Mouse (Mus musculus) lung, postnatal 0 days (tissue): ENCODE measurements around the gene Chic1. TPM values are rescaled to one million over a fixed set of nuclear protein-coding genes. Genes with fewer than 3 reads are reported as not detected.

Experiments used
- ATAC-seq: fragments of 200-750 bp; cut with Nextera tagmentation; 2 replicates; pipeline ENCODE4 v1.8.0; 2017; ENCODE audit warnings: moderate library complexity
- DNase-seq: peaks from one replicate; pipeline ENCODE4 v3.0.0-alpha.2; 2016; ENCODE audit warnings: low spot score
- H3K27ac ChIP-seq: fragments of 300-500 bp; sonication (generic); 2 replicates; pipeline ENCODE4 v1.5.1; 2014; ENCODE audit warnings: antibody characterized with exemption, mild to moderate bottlenecking, low read length, mixed read lengths
- H3K27me3 ChIP-seq: fragments of 300-500 bp; sonication (generic); replicated peaks from 2 replicates; pipeline ENCODE4 v1.6.1; 2014; ENCODE audit warnings: low read length, mixed read lengths; ENCODE audit not compliant: insufficient read depth
- H3K36me3 ChIP-seq: fragments of 300-500 bp; sonication (generic); 2 replicates; pipeline ENCODE4 v1.6.1; 2014; ENCODE audit warnings: low read length, mixed read lengths; ENCODE audit not compliant: insufficient read depth
- H3K4me1 ChIP-seq: fragments of 300-500 bp; sonication (generic); 2 replicates; pipeline ENCODE4 v1.6.1; 2014; ENCODE audit warnings: antibody characterized with exemption, low read depth, low read length, mixed read lengths; ENCODE audit not compliant: insufficient read depth
- H3K4me2 ChIP-seq: fragments of 300-500 bp; sonication (generic); replicated peaks from 2 replicates; pipeline ENCODE4 v1.6.1; 2014; ENCODE audit warnings: low read depth, mild to moderate bottlenecking, low read length, moderate library complexity, mixed read lengths
- H3K4me3 ChIP-seq: fragments of 300-500 bp; sonication (generic); 2 replicates; pipeline ENCODE4 v1.5.1; 2014; ENCODE audit warnings: low read depth, low read length
- H3K9ac ChIP-seq: fragments of 300-500 bp; sonication (generic); replicated peaks from 2 replicates; pipeline ENCODE4 v1.6.1; 2014; ENCODE audit warnings: low read depth, mild to moderate bottlenecking
- H3K9me3 ChIP-seq: fragments of 300-500 bp; sonication (generic); 2 replicates; pipeline ENCODE4 v1.6.1; 2016; ENCODE audit warnings: low read length, mixed read lengths
- CTCF ChIP-seq: IDR thresholded peaks from 2 replicates; pipeline ENCODE4 v1.5.1; 2016; ENCODE audit warnings: antibody characterized with exemption, mild to moderate bottlenecking
- EP300 ChIP-seq: IDR thresholded peaks from 2 replicates; pipeline ENCODE4 v1.6.1; 2016; ENCODE audit warnings: antibody characterized with exemption, mild to moderate bottlenecking, control low read depth
- WGBS: fragments of 180-500 bp; shearing (Covaris S2); extraction: QIAGEN DNeasy Blood & Tissue Kit; methylation state at CpG from one replicate; pipeline ENCODE4 v1.1.7; 2014; 5-methylcytosine and 5-hydroxymethylcytosine counted together
- polyA plus RNA-seq: library from polyadenylated mRNA; unstranded; fragments of >200 nt; fragmentation: Nextera tagmentation; extraction: Ambion mirVana; gene quantifications from 2 replicates; pipeline ENCODE4 v1.2.1, GENCODE M21; 2015

Gene Chic1
- 0.66 and 1.0 TPM in 2 replicates for polyA plus RNA-seq

GRCm38 (mm10) chrX:103356287-103356686, at the start of gene Chic1:
Gene Chic1 (plus strand): TSS chrX:103356476.
- WGBS, result 17% methylated on average over 33 of the region's 34 CpGs
- peak within 1 kb of the TSS; percentile 68 for H3K4me2 ChIP-seq
- no peak within 1 kb of the TSS for H3K9ac ChIP-seq
- no peaks in the 10 kb centered on the region for H3K9me3 ChIP-seq
- peaks cover 2% of the 10 kb centered on the region; the same call in 1 of the 2 replicates for H3K27me3 ChIP-seq
- H3K4me3 ChIP-seq, result peak within 1 kb of the TSS; percentile 53
- ATAC-seq, result peak; percentile 85
- no peak within 1 kb of the TSS for H3K27ac ChIP-seq
- TF ChIP-seq EP300 (no peak), CTCF (no peak)
- H3K36me3 ChIP-seq, result no peaks in the 10 kb centered on the region
- H3K4me1 ChIP-seq, result no peaks in the 10 kb centered on the region
- DNase-seq, result peak; percentile 71

GRCm38 (mm10) chrX:103308262-103308661, 48.0 kb upstream of the Chic1 start:
- DNase-seq (no peak), ATAC-seq (no peak)
- no peaks in the 10 kb centered on the region for H3K9me3 ChIP-seq
- H3K27me3 ChIP-seq, result 0 out of 2 replicates have a peak, but pooled peaks cover 7% of the 10 kb centered on the region
- H3K4me2 ChIP-seq, result no peak overlapping the region
- no peaks in the 10 kb centered on the region for H3K36me3 ChIP-seq
- H3K9ac ChIP-seq, result no peak overlapping the region
- 85% methylated on average over 1 of the region's 1 CpGs for WGBS
- H3K4me3 ChIP-seq, result no peak overlapping the region
- H3K4me1 ChIP-seq, result no peaks in the 10 kb centered on the region
- no peak for TF ChIP-seq CTCF
- no peak overlapping the region for H3K27ac ChIP-seq

- no peak for ATAC-seq
- WGBS, result 86% methylated on average over 3 of the region's 3 CpGs
Observed at GRCm38 (mm10) chrX:103311723-103312122, 44.6 kb upstream of the Chic1 start.

GRCm38 (mm10) chrX:103314146-103314545, 42.1 kb upstream of the Chic1 start:
- no peaks in the 10 kb centered on the region for H3K9me3 ChIP-seq
- no peak overlapping the region for H3K4me3 ChIP-seq
- H3K36me3 ChIP-seq, result no peaks in the 10 kb centered on the region
- no peak for ATAC-seq
- H3K4me1 ChIP-seq, result no peaks in the 10 kb centered on the region
- TF ChIP-seq EP300 (no peak), CTCF (no peak)
- H3K9ac ChIP-seq, result no peak overlapping the region
- peaks cover 7% of the 10 kb centered on the region; the same call in 1 of the 2 replicates for H3K27me3 ChIP-seq
- H3K27ac ChIP-seq, result no peak overlapping the region
- H3K4me2 ChIP-seq, result no peak overlapping the region
- 72% methylated on average over 6 of the region's 6 CpGs for WGBS
- no peak for DNase-seq

More at GRCm38 (mm10) chrX:103311723-103312122, 44.6 kb upstream of the Chic1 start:
- Histone ChIP-seq H3K4me1 (no peaks in the 10 kb centered on the region), H3K4me3 (no peak overlapping the region), H3K9me3 (no peaks in the 10 kb centered on the region), H3K27ac (no peak overlapping the region), H3K9ac (no peak overlapping the region), H3K36me3 (no peaks in the 10 kb centered on the region), H3K27me3 (0 out of 2 replicates have a peak, but pooled peaks cover 7% of the 10 kb centered on the region), H3K4me2 (no peak overlapping the region)
- no peak for DNase-seq
- no peak for TF ChIP-seq EP300
- TF ChIP-seq CTCF, result no peak

- no peak within 1 kb of the TSS for H3K9ac ChIP-seq
- H3K9me3 ChIP-seq, result no peaks in the 10 kb centered on the region
- peaks cover 22% of the 10 kb centered on the region; the same call in 1 of the 2 replicates for H3K27me3 ChIP-seq
- ATAC-seq (no peak), DNase-seq (no peak)
- 16% methylated on average over 13 of the region's 13 CpGs for WGBS
- no peaks in the 10 kb centered on the region for H3K36me3 ChIP-seq
- no peaks in the 10 kb centered on the region for H3K4me1 ChIP-seq
- no peak within 1 kb of the TSS for H3K4me3 ChIP-seq
- TF ChIP-seq CTCF (no peak), EP300 (no peak)
- no peak within 1 kb of the TSS for H3K27ac ChIP-seq
- no peak within 1 kb of the TSS for H3K4me2 ChIP-seq
Observed at GRCm38 (mm10) chrX:103321146-103321545, 35.1 kb upstream of the Chic1 start, which contains the start of gene Cdx4. Gene Cdx4 (plus strand): TSS chrX:103321398.

GRCm38 (mm10) chrX:103325900-103326299, 30.4 kb upstream of the Chic1 start:
- H3K27me3 ChIP-seq, result peaks cover 18% of the 10 kb centered on the region; the same call in 1 of the 2 replicates
- WGBS, result 75% methylated on average over 3 of the region's 3 CpGs
- no peak for ATAC-seq

GRCm38 (mm10) chrX:103329386-103329785, 26.9 kb upstream of the Chic1 start:
- Histone ChIP-seq H3K4me3 (no peak overlapping the region), H3K9ac (no peak overlapping the region), H3K36me3 (no peaks in the 10 kb centered on the region), H3K27ac (no peak overlapping the region), H3K9me3 (no peaks in the 10 kb centered on the region), H3K4me2 (no peak overlapping the region), H3K27me3 (no peaks in the 10 kb centered on the region; the same call in 1 of the 2 replicates), H3K4me1 (no peaks in the 10 kb centered on the region)
- TF ChIP-seq CTCF, result no peak
- TF ChIP-seq EP300, result no peak
- no peak for ATAC-seq
- 55% methylated on average over 8 of the region's 8 CpGs for WGBS
- no peak for DNase-seq

More at GRCm38 (mm10) chrX:103325900-103326299, 30.4 kb upstream of the Chic1 start:
- Histone ChIP-seq H3K9ac (no peak overlapping the region), H3K4me2 (no peak overlapping the region), H3K4me1 (no peaks in the 10 kb centered on the region), H3K36me3 (no peaks in the 10 kb centered on the region), H3K27ac (no peak overlapping the region), H3K9me3 (no peaks in the 10 kb centered on the region), H3K4me3 (no peak overlapping the region)
- TF ChIP-seq CTCF, result no peak
- no peak for TF ChIP-seq EP300
- DNase-seq, result no peak
